Mouse (Mus musculus) thymus, adult 2 months (tissue): ENCODE results near the gene Arntl. TPM values are rescaled to one million over a fixed set of nuclear protein-coding genes. Genes with fewer than 3 reads are reported as not detected.

ENCODE experiments used
- DNase-seq: peaks from one replicate; pipeline ENCODE4 v3.0.0; 2021
- H3K27ac ChIP-seq: fragments of 200-500 bp; 2 replicates; pipeline ENCODE4 v1.5.1; 2012; ENCODE audit warnings: low read length, control low read depth; ENCODE audit not compliant: control insufficient read depth, insufficient read depth
- H3K27me3 ChIP-seq: fragments of 200-500 bp; 2 replicates; pipeline ENCODE4 v1.6.1; 2012; ENCODE audit warnings: mild to moderate bottlenecking, low read length, moderate library complexity, mixed read lengths; ENCODE audit not compliant: control insufficient read depth, insufficient read depth
- H3K36me3 ChIP-seq: fragments of 200-500 bp; 2 replicates; pipeline ENCODE4 v1.6.1; 2012; ENCODE audit warnings: mild to moderate bottlenecking, low read length, moderate library complexity; ENCODE audit not compliant: control insufficient read depth, insufficient read depth
- H3K4me1 ChIP-seq: fragments of 200-500 bp; replicated peaks from 2 replicates; pipeline ENCODE4 v1.6.1; 2012; ENCODE audit warnings: low read length; ENCODE audit not compliant: control insufficient read depth, insufficient read depth
- H3K4me3 ChIP-seq: fragments of 200-500 bp; 2 replicates; pipeline ENCODE4 v1.5.1; 2012; ENCODE audit warnings: mild to moderate bottlenecking, low read length, control low read depth, moderate library complexity; ENCODE audit not compliant: control insufficient read depth, insufficient read depth
- CTCF ChIP-seq: fragments of 200-500 bp; IDR thresholded peaks from 2 replicates; pipeline ENCODE4 v1.5.1; 2012; ENCODE audit warnings: mild to moderate bottlenecking, control low read depth, low read length, moderate library complexity, borderline replicate concordance; ENCODE audit not compliant: control insufficient read depth, poor library complexity, insufficient read depth; ENCODE audit errors: extremely low read depth
- POLR2A ChIP-seq: fragments of 200-500 bp; IDR thresholded peaks from 2 replicates; pipeline ENCODE4 v1.6.1; 2012; ENCODE audit warnings: mild to moderate bottlenecking, low read length, control low read depth, moderate library complexity; ENCODE audit not compliant: control insufficient read depth, poor library complexity, insufficient read depth; ENCODE audit errors: extremely low read depth
- WGBS: fragments of 180-500 bp; shearing (Covaris S2); methylation state at CpG from one replicate; pipeline ENCODE4 v1.1.7; 2018; 5-methylcytosine and 5-hydroxymethylcytosine counted together
- polyA plus RNA-seq: library from polyadenylated mRNA; depleted of rRNA; stranded (reverse); fragments of >200 nt; gene quantifications from 2 replicates; pipeline ENCODE4 v1.2.3, GENCODE M21; 2012

Gene Arntl
- polyA plus RNA-seq, 1 experiment = 43.9 TPM

GRCm38 (mm10) chr7:113191787-113192186, 15.5 kb upstream of the Arntl start:
- DNase-seq = no peak
- Histone ChIP-seq H3K27ac (no peak overlapping the region), H3K27me3 (no peaks in the 10 kb centered on the region), H3K36me3 (no peaks in the 10 kb centered on the region), H3K4me1 (peaks cover 2% of the 10 kb centered on the region; the same call in 1 of the 2 replicates), H3K4me3 (no peak overlapping the region)
- no peak for TF ChIP-seq POLR2A
- no peak for TF ChIP-seq CTCF
- WGBS = 79% methylated on average over 1 of the region's 1 CpGs

DNA sequence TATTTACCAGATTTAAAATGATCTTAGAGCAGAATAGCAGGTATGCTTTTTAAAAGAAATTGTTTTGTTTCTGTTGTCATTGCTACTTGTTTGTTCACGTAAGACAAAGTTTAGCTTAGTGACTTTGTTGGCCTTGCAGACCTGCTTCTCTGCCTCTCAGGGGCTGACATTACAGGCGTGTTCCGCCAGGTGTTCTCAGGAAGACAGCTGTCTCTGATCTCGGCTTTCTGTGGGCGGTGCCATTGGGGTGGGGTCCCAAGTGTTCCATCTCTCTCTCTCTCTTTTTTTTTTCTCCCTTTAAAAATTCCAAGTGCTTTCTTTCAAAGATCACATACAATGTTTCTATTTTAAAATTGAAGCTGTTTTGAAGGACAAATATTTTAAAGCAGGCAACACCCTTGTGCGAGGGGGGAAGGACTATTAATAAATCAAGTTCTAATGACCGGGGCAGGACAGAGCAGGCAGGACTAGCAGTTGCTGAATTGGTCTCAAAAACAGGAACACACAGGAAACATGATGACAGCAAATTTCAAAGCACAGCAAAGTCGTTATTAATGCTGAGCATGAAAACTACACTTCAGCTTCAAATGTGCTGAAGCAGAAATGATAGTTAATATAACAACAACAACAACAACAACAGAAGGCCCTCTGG, 14.4 kb upstream of the Arntl start:
- Histone ChIP-seq H3K27ac (no peak overlapping the region), H3K27me3 (no peaks in the 10 kb centered on the region), H3K4me3 (no peak overlapping the region), H3K4me1 (peaks cover 8% of the 10 kb centered on the region), H3K36me3 (no peaks in the 10 kb centered on the region)
- no peak for TF ChIP-seq POLR2A
- TF ChIP-seq CTCF = no peak
- WGBS = 15% methylated on average over 8 of the region's 8 CpGs
- peak; percentile 47 for DNase-seq

GRCm38 (mm10) chr7:113193872-113194271, 13.4 kb upstream of the Arntl start:
- no peak for DNase-seq
- no peak for TF ChIP-seq CTCF
- TF ChIP-seq POLR2A = no peak
- Histone ChIP-seq H3K27ac (no peak overlapping the region), H3K36me3 (no peaks in the 10 kb centered on the region), H3K4me3 (no peak overlapping the region), H3K4me1 (peaks cover 8% of the 10 kb centered on the region), H3K27me3 (no peaks in the 10 kb centered on the region)

DNA sequence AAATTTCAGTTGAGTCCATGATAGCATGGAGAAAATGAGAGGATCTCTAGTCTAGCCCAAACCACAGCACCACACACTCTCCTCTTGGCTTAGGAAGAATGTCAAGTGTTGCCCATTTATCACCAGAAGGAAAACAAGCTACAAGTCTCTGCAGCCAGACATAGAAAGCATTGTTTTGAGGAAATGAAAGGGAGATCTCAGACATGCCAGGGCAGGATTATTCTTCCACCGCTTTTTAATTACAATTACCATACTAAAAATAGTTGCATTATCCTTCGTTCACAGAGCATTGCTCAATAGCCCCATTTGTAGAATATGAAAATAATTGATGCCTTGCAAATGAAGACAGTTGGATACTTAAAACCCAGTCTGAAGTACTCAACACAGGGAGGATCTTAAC, 12.0 kb upstream of the Arntl start:
- Histone ChIP-seq H3K27ac (no peak overlapping the region), H3K4me3 (no peak overlapping the region), H3K36me3 (no peaks in the 10 kb centered on the region), H3K27me3 (no peaks in the 10 kb centered on the region), H3K4me1 (peaks cover 8% of the 10 kb centered on the region)
- TF ChIP-seq POLR2A (no peak), CTCF (no peak)
- WGBS = 84% methylated on average over 2 of the region's 2 CpGs
- no peak for DNase-seq

DNA sequence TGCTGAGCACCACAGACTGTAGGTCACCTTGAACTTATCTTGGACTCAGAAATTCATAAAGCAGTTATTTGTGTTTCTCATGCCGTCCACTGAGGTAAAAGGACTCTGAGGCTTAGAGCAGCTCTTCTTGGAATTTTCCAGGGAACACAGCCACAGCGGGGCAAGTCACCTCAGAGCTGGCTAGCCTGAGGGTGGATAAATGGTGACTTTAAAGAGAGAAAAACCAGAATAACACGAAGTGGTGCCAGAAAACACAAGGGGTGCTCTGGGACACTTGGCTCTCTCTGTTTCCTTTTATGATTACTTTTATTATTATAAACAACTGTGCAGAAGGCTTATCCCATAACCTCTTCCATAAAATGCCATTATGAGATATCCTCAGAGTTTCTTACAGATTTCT, 11.1 kb upstream of the Arntl start:
- WGBS = 92% methylated on average over 3 of the region's 3 CpGs
- H3K36me3 ChIP-seq = no peaks in the 10 kb centered on the region
- DNase-seq = no peak
- H3K27me3 ChIP-seq = no peaks in the 10 kb centered on the region
- TF ChIP-seq POLR2A (no peak), CTCF (no peak)
- H3K4me1 ChIP-seq = peaks cover 8% of the 10 kb centered on the region
- H3K27ac ChIP-seq = no peak overlapping the region
- no peak overlapping the region for H3K4me3 ChIP-seq

DNA sequence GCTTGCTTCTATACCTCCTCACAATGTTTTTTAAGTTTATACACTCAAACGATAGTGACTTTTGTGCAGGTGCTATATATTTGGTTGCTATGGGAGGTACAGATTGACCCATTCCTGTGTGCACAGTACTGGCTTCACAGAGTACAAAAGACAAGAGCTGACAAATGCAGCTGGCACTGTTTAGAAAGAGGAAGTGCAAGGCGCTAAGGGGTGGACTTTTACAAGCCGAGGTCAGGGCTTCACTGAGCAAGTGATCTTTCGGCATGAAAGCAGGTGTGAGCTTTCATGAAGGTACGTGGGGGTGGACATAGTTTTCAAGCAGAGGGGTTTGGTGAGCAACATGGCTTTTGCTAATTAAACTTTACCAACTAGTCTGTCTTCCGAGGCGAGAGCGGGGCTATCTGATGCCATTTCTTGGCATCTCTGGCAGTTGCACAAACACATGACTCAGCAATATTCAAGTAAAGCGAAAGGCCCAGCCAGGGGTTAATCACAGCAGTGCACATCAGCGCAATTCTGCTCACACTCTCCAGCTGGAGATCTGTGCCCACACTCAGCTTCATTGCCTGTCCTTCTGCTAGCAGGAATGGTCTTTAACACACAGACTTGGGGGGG, 10.0 kb upstream of the Arntl start:
- Histone ChIP-seq H3K36me3 (no peaks in the 10 kb centered on the region), H3K27ac (no peak overlapping the region), H3K27me3 (no peaks in the 10 kb centered on the region), H3K4me3 (peak overlapping the region; percentile 30), H3K4me1 (peaks cover 8% of the 10 kb centered on the region)
- peak; percentile 17 for DNase-seq
- TF ChIP-seq POLR2A = no peak
- no peak for TF ChIP-seq CTCF
- WGBS = 3% methylated on average over 10 of the region's 10 CpGs
